Mouse (Mus musculus): ENCODE results near the gene Borcs6.

DNA sequence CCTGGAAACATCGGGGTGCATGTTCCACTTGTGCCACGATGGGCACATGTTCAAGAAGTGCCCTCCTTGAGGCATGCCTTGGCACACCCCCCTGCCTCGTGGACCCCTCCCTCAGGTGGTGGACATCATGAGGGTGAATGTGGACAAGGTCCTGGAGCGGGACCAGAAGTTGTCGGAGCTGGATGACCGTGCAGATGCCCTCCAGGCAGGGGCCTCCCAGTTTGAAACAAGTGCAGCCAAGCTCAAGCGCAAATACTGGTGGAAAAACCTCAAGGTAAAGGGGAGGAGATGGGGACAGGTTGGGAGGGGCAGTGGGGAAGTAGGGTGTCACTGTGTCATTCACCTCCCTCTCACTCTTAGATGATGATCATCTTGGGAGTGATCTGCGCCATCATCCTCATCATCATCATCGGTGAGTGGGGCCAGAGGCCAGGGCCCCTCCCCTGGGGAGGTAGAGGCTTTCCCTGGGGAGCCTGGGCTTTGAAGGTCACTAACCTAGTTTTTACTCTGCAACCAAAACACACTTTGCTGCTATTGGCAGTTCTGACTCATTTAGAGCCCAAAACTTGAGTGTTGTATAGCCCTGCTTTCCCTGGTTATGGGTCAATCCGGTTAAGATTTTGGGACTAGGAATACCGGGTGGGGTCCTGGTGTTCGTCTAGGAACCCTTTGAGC lies 30.2 kb downstream of the Borcs6 start:
- TF ChIP-seq CTCF (IDR thresholded peaks at IDR 0.05; ENCODE audit: control insufficient read depth, insufficient read depth, insufficient replicate concordance, low read depth, low read length) (no peak), POLR2A (IDR thresholded peaks at IDR 0.05; ENCODE audit: control insufficient read depth, low read depth, low read length) (no peak)
